Mouse (Mus musculus): ENCODE measurements around the gene Cfi.
A peak's percentile ranks its signal among the peaks of the same experiment; 100 is the strongest.

The Cfi gene

GRCm38 (mm10) chr3:129878405-129879021 lies 42.8 kb downstream of the Cfi start, which contains the start of gene Pla2g12a:
Gene Pla2g12a (plus strand): TSS chr3:129878606.
- DNase-seq: peak; percentile 96

- DNase-seq: no peak
Measured at GRCm38 (mm10) chr3:129879131-129879757, 43.6 kb downstream of the Cfi start.

DNA sequence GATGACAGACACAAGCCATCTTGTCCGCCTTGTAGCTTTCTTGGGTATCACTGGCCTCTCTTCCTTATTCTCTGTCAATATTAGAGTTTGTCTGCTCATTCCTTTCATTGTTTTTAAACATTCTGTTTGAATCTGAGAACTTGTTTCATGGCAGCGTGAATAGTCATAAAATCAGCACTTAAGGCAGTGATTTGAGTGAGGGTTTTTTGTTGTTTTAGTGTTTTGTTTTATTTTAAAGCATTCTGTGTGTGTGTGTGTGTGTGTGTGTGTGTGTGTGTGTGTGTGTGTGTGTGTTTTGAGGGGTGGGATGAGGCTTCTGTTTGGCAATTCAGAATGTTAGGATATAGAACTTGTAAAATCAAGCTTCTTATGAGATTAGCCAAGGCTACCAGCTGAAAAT lies 44.2 kb downstream of the Cfi start:
- no peak for DNase-seq

- DNase-seq: no peak
Measured at GRCm38 (mm10) chr3:129880925-129881593, 45.4 kb downstream of the Cfi start.

GRCm38 (mm10) chr3:129885577-129885976 lies 49.9 kb downstream of the Cfi start:
- DNase-seq: no peak

- DNase-seq: no peak
Measured at GRCm38 (mm10) chr3:129886430-129886829, 50.7 kb downstream of the Cfi start.

DNA sequence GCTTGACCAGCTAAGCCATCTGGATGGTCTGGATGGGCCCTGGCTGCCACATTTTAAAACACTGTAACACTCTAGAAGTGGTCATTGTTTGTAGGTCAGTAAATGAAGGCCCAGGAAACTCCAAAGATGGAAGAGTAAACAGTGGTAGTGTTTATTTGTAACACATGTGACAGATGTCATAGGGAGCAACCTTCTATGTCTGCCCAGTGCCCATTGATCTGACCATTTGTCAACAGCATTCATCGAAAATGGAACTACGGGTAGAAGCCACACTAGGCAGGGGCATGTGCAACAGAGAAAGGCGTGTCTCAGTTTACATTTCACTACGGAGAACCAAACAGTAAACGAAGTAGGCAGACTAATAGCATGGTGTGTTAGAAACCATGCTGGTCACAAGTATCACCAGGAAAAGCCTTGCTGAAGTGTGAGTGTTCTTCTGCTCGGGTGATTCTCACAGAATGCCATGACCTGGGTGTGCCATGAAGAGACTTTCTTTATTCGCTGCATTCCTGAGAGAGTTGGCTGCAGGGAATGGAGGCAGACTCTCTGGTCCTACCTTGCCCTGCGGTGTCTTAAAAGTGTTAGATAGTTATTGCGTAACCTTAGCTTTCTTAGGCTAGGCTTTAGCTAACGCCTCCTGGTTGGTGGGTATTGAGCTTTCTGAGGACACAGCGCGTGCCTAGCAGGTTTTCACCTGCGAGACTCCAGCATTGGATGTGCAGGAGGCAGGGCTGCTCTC lies 52.3 kb downstream of the Cfi start:
- no peak for DNase-seq

GRCm38 (mm10) chr3:129892003-129892402 lies 56.3 kb downstream of the Cfi start:
- no peak for DNase-seq

- DNase-seq: no peak
Measured at GRCm38 (mm10) chr3:129893143-129893542, 57.5 kb downstream of the Cfi start.

DNA sequence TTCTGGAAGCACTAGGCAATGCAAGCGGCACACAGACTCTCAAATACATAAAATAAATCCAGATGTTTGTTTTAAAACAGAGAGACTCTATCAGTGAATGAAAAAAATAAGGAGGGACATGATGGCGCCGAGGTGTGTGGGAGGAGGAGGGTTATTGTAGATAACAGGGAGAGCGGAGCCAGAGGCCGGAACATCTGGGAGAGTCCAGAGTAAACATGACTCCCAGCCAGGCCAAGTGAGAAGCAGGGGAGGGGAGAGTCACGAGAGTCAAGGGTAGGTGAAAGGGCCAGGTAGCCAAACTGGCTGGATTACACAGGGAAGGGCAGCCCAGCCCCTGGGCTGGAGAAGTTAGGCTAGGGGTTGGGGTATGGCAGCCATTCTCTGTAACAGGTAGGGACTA lies 60.9 kb downstream of the Cfi start:
- no peak for DNase-seq

DNA sequence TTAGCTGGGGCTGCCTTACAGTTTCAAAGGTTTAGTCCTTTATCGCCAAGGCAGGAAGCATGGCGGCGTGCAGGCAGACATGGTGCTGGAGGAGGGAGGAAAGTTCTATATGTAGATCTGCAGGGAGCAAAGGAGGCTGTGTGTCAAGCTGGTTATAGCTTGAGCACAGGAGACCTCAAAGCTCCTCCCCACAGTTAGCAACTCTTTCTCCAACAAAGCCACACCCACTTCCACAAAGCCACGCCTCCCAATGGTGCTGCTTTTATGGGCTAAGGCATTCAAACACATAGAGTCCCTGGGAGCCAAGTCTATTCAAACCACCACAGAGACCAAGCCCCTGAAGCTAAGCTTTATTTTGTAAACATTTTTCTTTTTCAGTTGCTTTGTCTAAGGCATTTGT lies 63.2 kb downstream of the Cfi start:
- no peak for DNase-seq

GRCm38 (mm10) chr3:129901271-129901809 lies 65.7 kb downstream of the Cfi start, which contains the start of gene Casp6:
Gene Casp6 (plus strand): TSS chr3:129901425.
- DNase-seq: peak; percentile 55

DNA sequence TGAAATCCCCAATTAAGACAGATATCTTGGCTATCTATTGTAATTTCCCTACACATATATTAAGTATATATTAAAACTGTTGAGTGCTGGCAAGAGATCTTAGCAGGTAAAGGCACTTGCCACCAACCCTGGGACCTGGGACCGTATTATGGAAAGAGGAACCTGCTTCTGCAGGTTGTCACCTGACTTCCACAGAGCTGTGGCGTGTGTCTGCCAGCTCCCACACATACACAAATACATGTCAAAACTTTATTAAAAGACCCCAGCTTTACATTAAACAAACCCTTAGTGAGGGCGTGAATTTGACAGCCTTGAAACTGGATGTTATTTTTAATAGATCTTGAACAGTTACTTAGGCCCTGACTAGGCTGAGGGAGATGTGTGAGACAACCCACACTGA lies 67.7 kb downstream of the Cfi start:
- no peak for DNase-seq

GRCm38 (mm10) chr3:129903866-129904265 lies 68.2 kb downstream of the Cfi start:
- no peak for DNase-seq

DNA sequence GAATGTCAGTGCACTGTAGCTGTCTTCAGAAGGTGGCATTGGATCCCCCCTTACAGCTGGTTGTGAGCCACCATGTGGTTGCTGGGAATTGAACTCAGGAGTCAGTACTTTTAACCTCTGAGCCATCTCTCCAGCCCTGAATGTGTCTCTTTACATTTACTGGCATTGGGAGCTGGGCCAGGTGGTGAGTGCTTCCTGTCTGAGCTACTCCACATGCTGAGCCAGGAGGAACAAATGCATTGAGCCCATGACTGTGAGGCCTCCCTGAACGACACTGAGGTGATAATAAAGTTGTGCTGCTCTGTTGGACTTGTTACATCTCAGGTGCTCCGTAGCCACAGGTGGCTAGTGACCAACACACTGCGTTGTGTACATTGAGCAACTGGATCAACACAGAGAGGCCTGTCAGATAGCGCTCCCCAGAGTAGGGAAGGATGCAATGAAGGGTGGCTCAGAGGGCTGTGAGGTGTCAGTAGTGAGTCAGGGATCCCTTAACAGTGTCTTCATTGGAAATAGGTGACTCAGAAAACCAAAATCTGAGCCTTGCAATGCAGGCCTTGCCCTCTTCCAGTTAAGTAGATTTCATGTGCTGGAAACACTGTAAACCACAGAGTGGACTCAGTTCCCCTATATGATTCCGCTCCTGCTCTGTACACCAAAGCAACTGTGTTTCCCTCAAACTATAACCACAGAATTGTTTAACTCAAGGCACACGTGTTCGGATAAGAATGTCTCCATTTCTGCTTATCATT lies 68.9 kb downstream of the Cfi start:
- DNase-seq: no peak

- DNase-seq: no peak
Measured at GRCm38 (mm10) chr3:129912025-129912424, 76.3 kb downstream of the Cfi start.

GRCm38 (mm10) chr3:129913241-129913640 lies 77.6 kb downstream of the Cfi start:
- no peak for DNase-seq

- no peak for DNase-seq
Measured at GRCm38 (mm10) chr3:129917424-129917823, 81.7 kb downstream of the Cfi start.

- DNase-seq: peak; percentile 74
Measured at GRCm38 (mm10) chr3:129918434-129918833, 82.8 kb downstream of the Cfi start.

- no peak for DNase-seq
Measured at GRCm38 (mm10) chr3:129923581-129923980, 87.9 kb downstream of the Cfi start.
